Mouse (Mus musculus) 416B (cell line): ENCODE data around the gene Cited2.

Experiments used
- DNase-seq: peaks from one replicate; pipeline ENCODE4 v3.0.0; 2011; ENCODE audit warnings: low read depth

Gene Cited2

GRCm38 (mm10) chr10:17723871-17724741 is 1.1 kb downstream of the Cited2 start:
- DNase-seq, result peak; percentile 73

DNA sequence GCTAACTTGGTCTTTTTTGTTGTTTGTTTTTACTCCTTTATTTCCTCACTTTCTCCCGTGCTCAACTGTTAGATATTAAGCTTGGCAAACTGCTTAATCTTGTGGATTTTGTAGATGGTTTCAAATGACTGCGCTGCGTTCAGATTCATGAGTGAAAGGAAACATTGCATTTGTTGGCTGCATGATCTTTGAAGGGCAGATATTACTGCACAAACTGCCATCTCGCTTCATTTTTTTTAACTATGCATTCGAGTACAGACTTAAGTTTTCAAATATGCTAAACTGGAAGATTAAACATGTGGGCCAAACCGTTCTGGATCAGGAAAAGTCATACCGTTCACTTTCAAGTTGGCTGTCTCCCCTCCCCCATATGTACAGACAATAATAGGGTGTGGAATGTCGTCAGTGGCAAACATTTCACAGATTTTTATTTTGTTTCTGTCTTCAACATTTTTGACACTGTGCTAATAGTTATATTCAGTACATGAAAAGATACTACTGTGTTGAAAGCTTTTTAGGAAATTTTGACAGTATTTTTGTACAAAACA is 2.1 kb downstream of the Cited2 start:
- peak; percentile 51 for DNase-seq

DNA sequence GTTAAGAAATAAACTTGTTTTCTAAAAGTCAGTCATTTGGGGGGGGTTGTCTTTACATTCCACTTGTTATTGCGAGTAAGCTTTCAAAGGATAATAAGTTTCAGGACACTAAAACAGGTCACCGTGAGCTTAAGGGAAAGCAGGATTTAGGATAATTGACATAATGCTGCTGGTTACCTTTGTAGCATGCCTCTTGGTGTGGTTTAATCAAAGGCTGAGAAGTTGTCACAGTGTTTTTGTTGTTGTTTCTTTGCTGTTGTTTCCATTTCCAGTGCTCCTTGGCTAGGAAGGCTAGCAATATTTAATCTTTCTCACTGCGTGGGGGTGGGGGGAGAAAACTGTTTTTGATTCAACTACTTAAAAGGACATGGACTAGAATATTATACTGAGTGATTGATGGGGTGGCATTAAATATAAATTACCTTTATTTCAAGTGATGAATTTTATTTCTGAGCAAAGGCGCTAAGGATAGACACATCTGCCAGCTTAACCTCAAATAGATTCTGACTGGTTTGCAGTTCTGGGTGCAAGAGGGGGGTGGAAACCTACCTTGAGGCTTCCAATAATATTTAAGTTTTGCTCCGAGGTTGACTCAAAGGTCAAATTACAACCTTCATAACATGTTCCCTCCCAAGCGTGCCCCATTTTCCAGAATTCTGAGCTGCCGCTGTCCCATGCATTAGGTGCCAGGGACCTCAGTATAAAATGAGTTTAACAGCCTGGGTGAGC is 2.8 kb downstream of the Cited2 start:
- peak; percentile 63 for DNase-seq

GRCm38 (mm10) chr10:17726373-17726720 is 3.3 kb downstream of the Cited2 start:
- peak; percentile 71 for DNase-seq

GRCm38 (mm10) chr10:17727161-17727925 is 4.3 kb downstream of the Cited2 start:
- peak; percentile 92 for DNase-seq

DNA sequence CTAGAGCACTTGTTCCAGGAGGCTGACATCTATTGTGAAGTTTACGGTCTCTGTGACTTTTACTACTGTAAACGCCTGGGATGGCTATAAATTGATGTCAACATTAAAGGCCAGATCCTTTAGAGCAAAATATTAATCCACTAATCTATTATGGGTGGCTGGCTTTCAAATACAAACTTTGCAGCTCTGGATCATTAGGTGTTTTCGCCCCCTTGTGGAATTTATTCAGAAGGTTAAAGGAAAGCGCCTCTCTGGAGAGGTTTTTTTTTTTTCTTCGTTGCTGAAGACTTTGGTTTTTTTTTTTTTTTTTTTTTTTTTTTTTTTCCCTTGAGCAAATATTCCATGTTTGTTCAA is 4.9 kb downstream of the Cited2 start:
- DNase-seq, result no peak

- peak; percentile 61 for DNase-seq
Measured at GRCm38 (mm10) chr10:17728711-17729110, 5.7 kb downstream of the Cited2 start.

- peak; percentile 61 for DNase-seq
Measured at GRCm38 (mm10) chr10:17729476-17729875, 6.5 kb downstream of the Cited2 start.

- peak; percentile 90 for DNase-seq
Measured at GRCm38 (mm10) chr10:17733057-17733456, 10.0 kb downstream of the Cited2 start.

- no peak for DNase-seq
Measured at GRCm38 (mm10) chr10:17742581-17742980, 19.6 kb downstream of the Cited2 start.

DNA sequence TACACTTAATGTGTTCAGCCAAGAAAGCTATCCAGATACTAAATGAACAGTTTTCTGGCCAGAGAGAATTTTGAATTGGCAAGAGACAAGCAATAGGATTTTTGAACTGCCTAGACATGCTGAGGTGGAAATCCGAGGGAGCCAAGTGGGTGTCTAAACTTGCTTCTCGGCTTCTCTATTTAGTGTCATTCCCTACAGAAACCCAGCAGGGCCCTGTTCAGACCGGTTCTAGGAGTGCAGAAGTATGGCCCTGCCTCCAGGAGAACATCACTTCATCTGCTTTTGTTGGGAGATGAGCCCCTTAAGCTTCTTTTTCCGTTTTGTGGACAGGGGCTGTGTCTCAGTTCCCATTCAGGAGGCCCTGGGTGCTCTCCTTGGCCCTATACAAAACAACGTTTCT is 29.5 kb downstream of the Cited2 start:
- no peak for DNase-seq

- DNase-seq, result no peak
Measured at GRCm38 (mm10) chr10:17759772-17760171, 36.8 kb downstream of the Cited2 start.

- DNase-seq, result peak; percentile 40
Measured at GRCm38 (mm10) chr10:17760750-17761613, 38.0 kb downstream of the Cited2 start.

GRCm38 (mm10) chr10:17761652-17762051 is 38.6 kb downstream of the Cited2 start:
- peak; percentile 58 for DNase-seq

GRCm38 (mm10) chr10:17762946-17763345 is 39.9 kb downstream of the Cited2 start:
- DNase-seq, result no peak

DNA sequence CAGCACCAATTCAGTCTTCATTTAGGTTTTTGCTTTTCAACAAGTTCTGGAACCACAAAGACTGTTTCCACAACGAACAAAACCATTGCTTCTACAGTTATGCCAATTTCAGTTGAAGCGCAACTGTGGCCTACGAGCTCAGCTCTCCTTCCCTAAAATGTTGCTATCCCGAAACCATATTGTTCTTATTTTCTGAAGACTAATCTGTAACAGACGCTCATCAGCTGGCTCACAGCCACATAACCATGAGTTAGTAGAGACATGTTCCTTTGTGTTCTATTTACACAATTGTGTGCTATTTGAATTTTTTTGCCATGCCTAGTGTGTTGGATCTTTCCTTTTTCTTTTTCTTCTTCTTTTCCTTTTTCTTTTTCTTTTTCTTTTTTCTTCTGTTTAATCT is 46.8 kb downstream of the Cited2 start:
- no peak for DNase-seq

DNA sequence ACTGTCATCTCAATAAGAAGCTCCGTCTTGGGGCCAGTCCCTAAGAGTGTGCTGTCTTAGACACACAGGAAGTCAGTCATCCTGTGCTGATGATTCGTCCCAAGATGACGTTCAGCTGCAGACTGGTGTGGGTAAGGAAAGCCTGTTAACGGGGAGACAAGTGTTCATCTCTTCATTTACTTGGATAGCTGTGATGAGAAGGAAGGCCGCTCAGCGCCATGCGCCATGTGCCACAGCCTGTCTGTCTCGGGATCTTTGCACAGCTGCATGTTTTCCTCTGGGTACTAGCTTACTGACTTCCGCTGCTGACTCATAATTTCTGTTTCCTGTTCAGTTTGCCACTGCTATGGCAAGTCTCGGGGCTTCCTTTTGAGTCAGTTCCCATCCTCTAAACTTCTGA is 49.3 kb downstream of the Cited2 start:
- DNase-seq, result peak; percentile 97

DNA sequence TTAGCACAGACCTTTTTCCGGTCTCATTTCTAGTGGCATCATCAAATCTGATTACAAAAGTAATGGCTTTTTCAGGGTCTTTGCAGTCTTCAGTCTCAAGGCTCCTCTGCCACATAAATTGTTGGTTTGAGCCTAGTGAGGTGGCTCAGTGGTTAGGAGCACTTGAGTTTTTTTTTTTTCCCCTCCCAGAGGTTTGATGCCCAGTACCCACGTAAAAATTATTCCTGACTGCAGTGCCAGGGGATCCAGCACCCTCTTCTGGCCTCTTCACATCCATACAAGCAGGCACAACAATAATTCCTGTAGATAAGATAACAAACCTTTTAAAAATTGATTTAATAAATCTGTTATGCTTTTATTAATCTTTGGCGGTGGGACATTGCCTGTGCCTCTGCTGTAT is 51.3 kb downstream of the Cited2 start:
- peak; percentile 18 for DNase-seq

GRCm38 (mm10) chr10:17775079-17775478 is 52.1 kb downstream of the Cited2 start:
- peak; percentile 90 for DNase-seq
